Mouse (Mus musculus) lung, postnatal 36 days (tissue): ENCODE results near the gene Fthl17f.
"Not testable (repeated sequence)": the region's sequence is repeated elsewhere in the genome, so short reads cannot be mapped to it uniquely, and the experiment has no call there.

Source experiments
- DNase-seq: peaks from one replicate; pipeline ENCODE4 v3.0.0; 2022; ENCODE audit warnings: mixed read lengths

Gene Fthl17f

GRCm38 (mm10) chrX:9062715-9063114 lies at the start of gene Fthl17f:
TSS of gene Fthl17f (plus strand) at chrX:9063015.
- DNase-seq, result not testable (repeated sequence)

DNA sequence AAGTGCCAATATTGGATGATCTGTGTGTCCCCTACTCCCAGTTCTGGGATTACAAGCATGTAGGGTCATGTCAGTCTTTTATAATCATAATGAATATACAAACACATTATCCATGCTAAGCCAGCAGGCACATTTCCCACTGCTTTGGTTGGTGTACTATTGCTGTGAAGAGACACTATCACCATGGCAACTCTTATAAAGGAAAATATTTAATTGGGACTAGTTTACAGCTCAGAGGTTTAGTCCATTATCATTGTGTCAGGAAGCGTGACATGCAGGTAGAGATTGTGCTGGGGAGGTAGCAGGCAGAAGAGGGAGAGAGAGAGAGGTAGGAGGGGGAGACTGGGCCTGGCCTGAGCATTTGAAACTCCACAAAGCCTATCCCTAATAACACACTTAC lies 46.7 kb upstream of the Fthl17f start:
- DNase-seq, result no peak

- no peak for DNase-seq
Measured at GRCm38 (mm10) chrX:9019481-9019880, 43.3 kb upstream of the Fthl17f start.

- not testable (repeated sequence) for DNase-seq
Measured at GRCm38 (mm10) chrX:9033193-9033592, 29.6 kb upstream of the Fthl17f start, which contains the start of gene Fthl17e. TSS of gene Fthl17e (plus strand) at chrX:9033493.

- not testable (repeated sequence) for DNase-seq
Measured at GRCm38 (mm10) chrX:9041611-9042010, 21.2 kb upstream of the Fthl17f start.

- peak; percentile 89 for DNase-seq
Measured at GRCm38 (mm10) chrX:9060952-9061351, 1.9 kb upstream of the Fthl17f start.

DNA sequence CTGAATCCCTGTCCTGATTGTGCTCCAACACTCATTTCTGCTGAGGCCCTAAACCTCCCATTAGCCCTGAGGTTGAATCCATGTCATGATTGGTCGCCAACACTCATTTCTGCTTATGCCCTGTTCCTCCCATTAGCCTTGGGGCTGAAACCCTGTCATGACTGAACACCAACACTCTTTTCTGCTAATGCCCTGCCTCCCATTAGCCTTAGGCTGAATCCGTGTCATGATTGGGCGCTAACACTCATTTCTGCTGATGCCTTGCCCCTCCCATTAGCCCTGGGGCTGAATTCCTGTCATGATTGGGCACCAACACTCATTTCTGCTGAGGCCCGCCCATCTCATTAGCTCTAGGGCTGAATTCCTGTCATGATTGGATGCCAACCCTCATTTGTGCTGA lies 714 bp upstream of the Fthl17f start:
- DNase-seq, result no peak

DNA sequence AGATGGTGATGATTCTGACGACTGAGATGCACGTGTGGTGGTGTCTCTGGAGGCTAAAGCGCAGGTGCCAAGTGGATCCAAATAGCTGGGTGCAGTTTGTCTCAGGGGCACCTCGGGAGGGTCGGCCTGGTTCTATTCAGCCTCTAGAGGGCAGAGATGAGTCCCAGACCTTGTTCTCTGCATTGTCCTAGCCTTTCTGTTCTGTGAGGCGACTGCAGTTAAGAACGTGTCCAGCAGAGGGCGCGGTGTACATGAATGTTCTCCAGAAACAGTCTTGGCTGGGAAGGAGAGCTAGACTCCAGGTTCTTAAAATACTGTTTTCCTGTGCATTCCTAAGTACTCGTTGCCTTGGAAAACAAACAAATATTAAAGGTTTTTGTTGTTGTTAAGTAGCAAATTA lies 14.9 kb downstream of the Fthl17f start:
- DNase-seq, result peak; percentile 70

DNA sequence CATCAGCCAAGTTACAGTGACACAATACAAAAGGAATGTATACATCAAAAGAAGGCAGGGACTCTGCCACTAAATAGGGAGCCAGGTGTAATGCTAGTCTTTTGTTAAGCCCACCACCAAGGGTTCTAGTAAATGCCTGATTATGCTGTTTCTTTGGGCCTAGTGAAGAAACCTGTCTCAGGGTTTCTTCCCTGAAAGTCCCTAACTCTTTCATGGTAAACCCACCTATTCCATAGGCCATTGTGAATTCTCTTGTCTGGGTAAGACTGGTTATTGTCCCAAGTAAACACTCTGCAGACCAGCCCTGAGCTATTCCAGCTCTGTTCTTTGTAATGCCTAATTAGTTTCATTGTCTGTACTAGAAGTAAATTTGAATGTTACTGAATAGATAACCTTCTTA lies 32.3 kb downstream of the Fthl17f start:
- DNase-seq, result not testable (repeated sequence)

DNA sequence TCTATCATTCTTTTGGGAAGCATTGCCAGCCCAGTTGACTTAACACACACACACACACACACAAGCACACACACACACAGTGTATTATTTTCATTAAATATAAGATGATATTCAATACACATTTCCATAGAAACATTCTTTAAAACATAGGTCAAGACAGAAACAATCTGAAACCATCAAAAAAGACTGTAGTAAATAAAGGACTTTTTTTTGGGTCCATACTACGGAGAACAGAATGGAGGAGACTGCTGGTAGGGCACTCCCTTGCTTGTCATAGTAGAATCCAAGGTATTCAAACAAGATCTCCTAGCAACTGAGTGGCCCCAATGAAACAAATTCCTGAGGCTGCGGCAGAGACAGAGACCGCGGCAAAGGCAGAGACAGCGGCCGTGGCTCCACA lies 41.4 kb downstream of the Fthl17f start, which contains the start of gene 4930402K13Rik:
4930402K13Rik (plus strand) TSS at position 301 of the 400 bp plus-strand sequence.
- no peak for DNase-seq

- DNase-seq, result no peak
Measured at GRCm38 (mm10) chrX:9110381-9110780, 47.6 kb downstream of the Fthl17f start.
